Mouse (Mus musculus) stomach, embryonic 14.5 days (tissue): ENCODE results near the gene Gm11444. TPM values are rescaled to one million over a fixed set of nuclear protein-coding genes. Genes with fewer than 3 reads are reported as not detected.

Experiments used
- ATAC-seq: fragments of 200-750 bp; cut with Nextera tagmentation; 2 replicates; pipeline ENCODE4 v1.8.0; 2017; ENCODE audit warnings: low read depth, moderate TSS enrichment; ENCODE audit not compliant: insufficient number of reproducible peaks, insufficient read depth, low FRiP score
- H3K27ac ChIP-seq: fragments of 300-500 bp; sonication (generic); 2 replicates; pipeline ENCODE4 v1.5.1; 2014; ENCODE audit warnings: mild to moderate bottlenecking, low read length, moderate library complexity, mixed read lengths
- H3K27me3 ChIP-seq: fragments of 300-500 bp; sonication (generic); 2 replicates; pipeline ENCODE4 v1.6.1; 2014; ENCODE audit warnings: low read length, control low read depth, mixed read lengths; ENCODE audit not compliant: control insufficient read depth, insufficient read depth
- H3K36me3 ChIP-seq: fragments of 300-500 bp; sonication (generic); 2 replicates; pipeline ENCODE4 v1.6.1; 2014; ENCODE audit warnings: mild to moderate bottlenecking, control low read depth, low read length, moderate library complexity, mixed read lengths; ENCODE audit not compliant: control insufficient read depth, insufficient read depth
- H3K4me1 ChIP-seq: fragments of 300-500 bp; sonication (generic); 2 replicates; pipeline ENCODE4 v1.6.1; 2014; ENCODE audit warnings: low read length, control low read depth, mixed read lengths; ENCODE audit not compliant: control insufficient read depth, insufficient read depth
- H3K4me2 ChIP-seq: fragments of 300-500 bp; sonication (generic); replicated peaks from 2 replicates; pipeline ENCODE4 v1.6.1; 2014; ENCODE audit warnings: low read depth, low read length, control low read depth
- H3K4me3 ChIP-seq: fragments of 300-500 bp; sonication (generic); 2 replicates; pipeline ENCODE4 v1.5.1; 2014; ENCODE audit warnings: low read depth, low read length, control low read depth
- H3K9ac ChIP-seq: fragments of 300-500 bp; sonication (generic); replicated peaks from 2 replicates; pipeline ENCODE4 v1.6.1; 2014; ENCODE audit warnings: low read depth, mild to moderate bottlenecking, control low read depth, low read length, moderate library complexity, mixed read lengths
- H3K9me3 ChIP-seq: fragments of 300-500 bp; sonication (generic); 2 replicates; pipeline ENCODE4 v1.6.1; 2016; ENCODE audit warnings: low read depth, low read length, control low read depth; ENCODE audit not compliant: control insufficient read depth
- WGBS: fragments of 180-500 bp; shearing (Covaris S2); extraction: QIAGEN DNeasy Blood & Tissue Kit; methylation state at CpG from one replicate; pipeline ENCODE4 v1.1.7; 2014; 5-methylcytosine and 5-hydroxymethylcytosine counted together
- polyA plus RNA-seq: library from polyadenylated mRNA; unstranded; fragments of >200 nt; fragmentation: Nextera tagmentation; extraction: Ambion mirVana; gene quantifications from 2 replicates; pipeline ENCODE4 v1.2.1, GENCODE M21; 2014

Gm11444 gene
- polyA plus RNA-seq, 1 experiment from 2014 or later = not detected

DNA sequence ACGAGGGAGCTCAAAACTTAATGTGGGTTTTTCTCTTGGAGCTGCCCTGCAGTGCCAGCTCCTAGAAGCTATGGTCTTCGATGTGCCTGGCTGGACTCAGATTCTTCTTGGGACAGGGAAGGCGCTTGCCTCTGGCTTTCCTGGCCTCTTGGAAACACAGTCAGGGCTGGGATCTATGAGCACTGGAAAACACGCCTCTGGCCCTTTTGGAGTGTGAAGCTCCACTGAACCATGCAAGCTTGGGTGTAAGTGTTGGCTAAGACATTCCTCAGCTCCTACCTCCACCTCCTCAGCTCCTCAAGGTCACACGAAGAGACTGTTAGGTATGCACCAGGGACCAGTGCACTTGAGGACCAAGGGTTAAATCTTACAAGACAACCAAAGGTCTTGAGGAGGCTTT, 5.2 kb downstream of the Gm11444 start:
- H3K9ac ChIP-seq = no peak overlapping the region
- WGBS = 33% methylated on average over 5 of the region's 5 CpGs
- ATAC-seq = no peak
- no peaks in the 10 kb centered on the region for H3K9me3 ChIP-seq
- H3K27me3 ChIP-seq = peaks cover 14% of the 10 kb centered on the region
- H3K36me3 ChIP-seq = no peaks in the 10 kb centered on the region
- H3K4me2 ChIP-seq = peak overlapping the region; percentile 76
- peak overlapping the region; percentile 47; the same call in 1 of the 2 replicates for H3K4me3 ChIP-seq
- H3K27ac ChIP-seq = no peak overlapping the region
- peaks cover 11% of the 10 kb centered on the region for H3K4me1 ChIP-seq

- Histone ChIP-seq H3K27me3 (peaks cover 17% of the 10 kb centered on the region), H3K9ac (peak overlapping the region; percentile 29; the same call in 1 of the 2 replicates), H3K4me3 (peak overlapping the region; percentile 47), H3K4me1 (peaks cover 11% of the 10 kb centered on the region), H3K27ac (peak overlapping the region; percentile 74), H3K9me3 (no peaks in the 10 kb centered on the region), H3K36me3 (no peaks in the 10 kb centered on the region), H3K4me2 (peak overlapping the region; percentile 76)
- ATAC-seq = peak; percentile 51; the same call in 1 of the 2 replicates
- WGBS = under 1% methylated on average over 54 of the region's 54 CpGs
These were observed 5.8 kb downstream of the Gm11444 start for GRCm38 (mm10) chr11:85844144-85844965.

DNA sequence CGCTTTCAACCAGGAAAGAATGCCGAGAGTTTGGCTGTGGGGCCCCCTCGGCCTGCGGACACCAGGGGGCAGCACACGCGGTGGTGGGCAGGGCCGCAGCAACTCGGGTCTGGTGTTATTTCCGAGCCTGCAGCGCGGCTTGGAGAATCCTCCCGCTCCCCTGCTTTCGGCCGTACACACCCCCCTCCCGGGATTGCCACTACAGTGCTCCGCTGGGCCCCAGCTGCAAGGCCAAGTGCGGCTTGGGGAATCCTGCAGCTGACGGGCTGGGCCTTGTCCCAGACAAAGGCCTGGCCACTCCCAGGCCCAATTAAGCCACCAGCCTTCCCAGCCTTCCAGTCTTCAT, 6.8 kb downstream of the Gm11444 start:
- peak; percentile 16; the same call in 1 of the 2 replicates for ATAC-seq
- Histone ChIP-seq H3K4me2 (peak overlapping the region; percentile 76), H3K9me3 (no peaks in the 10 kb centered on the region), H3K36me3 (no peaks in the 10 kb centered on the region), H3K27me3 (peaks cover 19% of the 10 kb centered on the region), H3K9ac (peak overlapping the region; percentile 29; the same call in 1 of the 2 replicates), H3K4me3 (peak overlapping the region; percentile 47), H3K4me1 (peaks cover 11% of the 10 kb centered on the region), H3K27ac (peak overlapping the region; percentile 74; the same call in 1 of the 2 replicates)
- WGBS = under 1% methylated on average over 18 of the region's 18 CpGs

DNA sequence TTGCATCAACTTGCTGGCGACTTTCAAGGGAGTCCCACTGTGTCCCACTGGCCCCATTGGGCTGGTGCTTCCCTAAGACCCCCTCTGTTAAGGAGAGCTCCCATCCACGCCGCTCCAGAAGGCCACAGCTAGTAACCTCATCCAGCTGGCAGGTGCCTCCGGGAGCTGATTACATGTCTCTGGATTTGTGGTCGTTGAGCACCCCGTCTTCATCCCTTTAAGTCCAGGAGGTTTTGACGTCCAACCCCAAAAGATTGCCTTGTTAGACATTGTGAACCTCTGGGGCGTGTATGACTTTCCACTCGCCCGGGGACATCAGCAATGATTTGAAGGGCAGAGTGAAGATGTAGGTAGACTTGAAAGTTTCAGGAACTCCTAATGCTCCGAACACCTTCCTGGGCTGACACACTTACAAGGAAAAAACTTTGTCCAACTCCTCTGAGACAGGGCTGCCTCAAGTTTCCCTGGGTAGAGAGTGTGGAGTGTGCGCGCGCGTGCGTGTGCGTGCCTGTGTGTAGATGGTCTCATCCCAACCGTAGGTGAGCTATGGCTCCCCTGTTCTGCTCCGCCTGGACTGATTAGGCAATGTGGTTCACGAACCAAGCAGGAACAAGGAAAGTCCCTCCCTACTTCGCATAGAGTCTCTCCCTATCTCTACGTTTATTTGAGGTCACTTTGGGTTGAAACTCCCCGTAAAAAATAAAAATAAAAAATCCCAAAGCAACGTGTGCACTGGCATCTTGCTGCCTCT, 7.4 kb downstream of the Gm11444 start:
- 12% methylated on average over 24 of the region's 24 CpGs for WGBS
- Histone ChIP-seq H3K4me3 (peak overlapping the region; percentile 47), H3K36me3 (0 out of 2 replicates have a peak, but pooled peaks cover 5% of the 10 kb centered on the region), H3K9ac (no peak overlapping the region), H3K27ac (peak overlapping the region; percentile 35; the same call in 1 of the 2 replicates), H3K4me1 (peaks cover 14% of the 10 kb centered on the region), H3K4me2 (peak overlapping the region; percentile 76), H3K9me3 (no peaks in the 10 kb centered on the region), H3K27me3 (peaks cover 23% of the 10 kb centered on the region)
- no peak for ATAC-seq

- peak; percentile 62 for ATAC-seq
- Histone ChIP-seq H3K27me3 (peaks cover 23% of the 10 kb centered on the region), H3K9ac (no peak overlapping the region; the same call in 1 of the 2 replicates), H3K36me3 (peaks cover 7% of the 10 kb centered on the region; the same call in 1 of the 2 replicates), H3K4me1 (peaks cover 17% of the 10 kb centered on the region), H3K4me2 (peak overlapping the region; percentile 58), H3K27ac (peak overlapping the region; percentile 29; the same call in 1 of the 2 replicates), H3K4me3 (peak overlapping the region; percentile 59), H3K9me3 (no peaks in the 10 kb centered on the region)
- WGBS = 1% methylated on average over 32 of the region's 32 CpGs
These were observed 8.2 kb downstream of the Gm11444 start for GRCm38 (mm10) chr11:85841980-85842379.

DNA sequence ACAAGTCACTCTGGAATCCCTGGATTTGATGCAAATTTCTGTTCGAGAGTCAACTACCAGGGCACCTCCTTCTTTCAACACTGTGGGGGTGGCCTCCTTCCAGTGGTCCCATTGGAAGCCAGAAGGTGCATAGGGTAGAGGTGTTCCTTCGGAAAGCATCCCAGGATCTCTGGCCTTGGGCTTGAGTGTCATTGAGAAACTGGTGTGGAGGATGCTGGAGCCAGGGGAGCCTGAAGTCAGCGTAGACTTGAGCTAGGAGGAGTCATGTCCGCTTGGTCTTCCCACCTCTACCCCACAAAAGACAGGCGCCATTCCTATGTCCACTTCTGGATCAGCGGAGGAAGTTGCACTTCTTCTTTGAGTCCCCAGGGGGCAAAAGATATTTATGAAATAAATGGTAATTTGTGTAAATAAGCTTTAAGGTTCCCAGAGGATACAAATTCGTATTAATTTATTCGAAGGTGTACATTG, 8.9 kb downstream of the Gm11444 start:
- Histone ChIP-seq H3K27ac (peak overlapping the region; percentile 29), H3K4me3 (peak overlapping the region; percentile 59; the same call in 1 of the 2 replicates), H3K36me3 (peaks cover 7% of the 10 kb centered on the region; the same call in 1 of the 2 replicates), H3K27me3 (peaks cover 24% of the 10 kb centered on the region), H3K9me3 (no peaks in the 10 kb centered on the region), H3K4me2 (peak overlapping the region; percentile 58), H3K4me1 (peaks cover 17% of the 10 kb centered on the region), H3K9ac (0 out of 2 replicates have a peak overlapping the region, but pooled peaks have one; percentile 7)
- WGBS = 33% methylated on average over 8 of the region's 8 CpGs
- no peak for ATAC-seq

- ATAC-seq = no peak
- Histone ChIP-seq H3K4me2 (peak overlapping the region; percentile 58), H3K9me3 (no peaks in the 10 kb centered on the region), H3K27ac (peak overlapping the region; percentile 29; the same call in 1 of the 2 replicates), H3K27me3 (peaks cover 29% of the 10 kb centered on the region), H3K9ac (0 out of 2 replicates have a peak overlapping the region, but pooled peaks have one; percentile 29), H3K4me3 (peak overlapping the region; percentile 59), H3K36me3 (peaks cover 7% of the 10 kb centered on the region; the same call in 1 of the 2 replicates), H3K4me1 (peaks cover 17% of the 10 kb centered on the region)
- 20% methylated on average over 21 of the region's 21 CpGs for WGBS
These were observed 9.4 kb downstream of the Gm11444 start for GRCm38 (mm10) chr11:85840803-85841145.
